Mouse (Mus musculus) myocyte (in vitro differentiated cells): Measurements from ENCODE around the gene Chd2.

Experiments
- CEBPB ChIP-seq: IDR thresholded peaks from 2 replicates; pipeline ENCODE4 v1.6.1; 2011; ENCODE audit warnings: mild to moderate bottlenecking, moderate library complexity; ENCODE audit not compliant: poor library complexity, insufficient read depth, severe bottlenecking
- E2F4 ChIP-seq: IDR thresholded peaks from one replicate; pipeline ENCODE4 v1.6.1; 2011; ENCODE audit warnings: mild to moderate bottlenecking, control low read depth, moderate library complexity; ENCODE audit not compliant: insufficient read depth
- MAX ChIP-seq: IDR thresholded peaks from one replicate; pipeline ENCODE4 v1.6.1; 2011; ENCODE audit warnings: low read depth, mild to moderate bottlenecking, control low read depth
- MYOD1 ChIP-seq, 3 experiments: IDR thresholded peaks; one replicate each; pipeline ENCODE4 v1.6.1; 2011; ENCODE audit warnings: control low read depth in 2 of 3, low read depth in 2 of 3, mild to moderate bottlenecking in 2 of 3, moderate library complexity in 1 of 3; ENCODE audit not compliant: insufficient read length in 2 of 3, control insufficient read depth in 1 of 3
- MYOG ChIP-seq, 3 experiments: IDR thresholded peaks; one replicate each; pipeline ENCODE4 v1.6.1; 2011; ENCODE audit warnings: control low read depth in 2 of 3, low read depth in 2 of 3, mild to moderate bottlenecking in 2 of 3; ENCODE audit not compliant: insufficient read length in 2 of 3, control insufficient read depth in 1 of 3, insufficient read depth in 1 of 3
- POLR2A ChIP-seq: IDR thresholded peaks from one replicate; pipeline ENCODE4 v1.6.1; 2011; ENCODE audit warnings: low read depth, mild to moderate bottlenecking, control low read depth, moderate library complexity; ENCODE audit not compliant: insufficient read length
- POLR2AphosphoS2 ChIP-seq: IDR thresholded peaks from one replicate; pipeline ENCODE4 v1.6.1; 2011; ENCODE audit warnings: low read depth, control low read depth; ENCODE audit not compliant: insufficient read length
- REST ChIP-seq: IDR thresholded peaks from one replicate; pipeline ENCODE4 v1.6.1; 2011; ENCODE audit warnings: mild to moderate bottlenecking, control low read depth, moderate library complexity; ENCODE audit not compliant: insufficient read depth, insufficient read length
- SRF ChIP-seq: IDR thresholded peaks from one replicate; pipeline ENCODE4 v1.6.1; 2011; ENCODE audit warnings: low read depth; ENCODE audit not compliant: control insufficient read depth, insufficient read length
- TCF12 ChIP-seq: IDR thresholded peaks from one replicate; pipeline ENCODE4 v1.6.1; 2011; ENCODE audit warnings: mild to moderate bottlenecking, control low read depth; ENCODE audit not compliant: poor library complexity, insufficient read depth, severe bottlenecking
- TCF3 ChIP-seq: IDR thresholded peaks from one replicate; pipeline ENCODE4 v1.6.1; 2011; ENCODE audit warnings: low read depth, control low read depth; ENCODE audit not compliant: insufficient read length
- USF1 ChIP-seq: IDR thresholded peaks from one replicate; pipeline ENCODE4 v1.6.1; 2011; ENCODE audit warnings: low read depth, mild to moderate bottlenecking, control low read depth, moderate library complexity

DNA sequence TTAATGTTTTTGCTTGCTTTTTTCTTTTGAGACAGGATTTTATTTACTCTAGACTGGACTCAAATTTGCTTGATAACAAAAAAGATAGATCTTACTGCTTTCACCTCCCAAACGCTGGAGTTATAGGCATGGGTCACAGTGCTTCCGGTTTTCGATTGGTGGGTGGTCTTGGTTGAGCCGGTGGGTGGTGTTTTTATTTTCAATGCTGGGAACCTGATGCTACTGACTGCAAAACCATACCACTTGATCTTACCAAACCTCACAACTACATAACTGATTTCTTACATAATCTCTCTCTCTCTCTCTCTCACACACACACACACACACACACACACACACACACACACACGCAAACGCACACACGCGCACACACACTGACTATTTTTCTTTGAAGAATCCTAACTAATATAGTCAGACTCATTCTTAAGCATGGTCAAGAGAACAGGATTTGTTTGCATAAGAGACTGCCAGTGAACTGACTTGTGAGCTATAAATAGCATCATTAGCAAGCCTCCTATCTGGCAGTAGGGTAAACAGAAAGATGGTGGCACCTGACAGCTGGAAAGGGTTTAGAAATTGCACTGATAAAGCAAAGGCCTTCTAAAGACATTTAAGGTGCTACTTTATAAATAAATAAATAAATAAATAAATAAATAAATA lies 37.6 kb upstream of the Chd2 start:
- TF ChIP-seq MYOG (IDR thresholded peaks at IDR 0.05; ENCODE audit: control insufficient read depth in 1 of 3, insufficient read depth in 1 of 3, insufficient read length in 2 of 3, low read depth in 2 of 3): peak in 1 of 3 experiments; percentile 36
- no peak for TF ChIP-seq POLR2A
- no peak for TF ChIP-seq USF1
- TF ChIP-seq MYOD1 (IDR thresholded peaks at IDR 0.05; ENCODE audit: control insufficient read depth in 1 of 3, insufficient read length in 2 of 3, low read depth in 2 of 3): peak in 1 of 3 experiments; percentile 22
- TF ChIP-seq TCF12: no peak
- no peak for TF ChIP-seq CEBPB
- no peak for TF ChIP-seq REST
- no peak for TF ChIP-seq MAX
- no peak for TF ChIP-seq E2F4
- TF ChIP-seq SRF: no peak
- no peak for TF ChIP-seq TCF3
- TF ChIP-seq POLR2AphosphoS2: no peak
